Comparison of ENCODE assay signal across 16 mouse cellular contexts in the genomic region with DNA sequence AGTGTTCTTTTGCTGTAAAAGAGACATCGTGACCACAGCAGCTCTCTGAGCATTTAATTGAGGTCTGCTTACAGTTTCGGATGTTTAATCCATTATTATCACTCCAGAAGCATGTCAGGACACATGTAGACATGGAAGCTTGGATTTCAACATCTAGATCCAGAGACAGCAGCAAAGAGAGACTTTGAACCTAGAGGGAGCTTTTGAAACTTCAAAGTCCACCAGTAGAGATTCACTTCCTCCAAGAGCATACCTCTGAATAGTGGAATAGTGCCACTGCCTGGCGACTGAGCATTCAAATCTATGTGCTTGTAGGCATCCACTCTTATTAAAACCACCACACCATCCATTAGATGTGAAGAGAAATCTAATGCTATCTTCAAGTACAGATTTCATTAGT.
"Had no signal": no experiment of that assay in that cellular context is flagged by ENCODE, and none has a peak within 500 bp of the region (broad histone marks: within the 10 kb centered on the region; RNA-seq: fewer than 3 reads in every experiment).

No protein-coding gene starts in this region.

- H3K36me3 ChIP-seq: neural tube, embryonic 13.5 days; neural tube, embryonic 15.5 days; stomach, embryonic 15.5 days had no signal

- H3K27ac ChIP-seq: neural tube, embryonic 13.5 days; neural tube, embryonic 15.5 days; stomach, embryonic 15.5 days; stomach, postnatal 0 days had no signal

- H3K4me3 ChIP-seq: neural tube, embryonic 13.5 days; neural tube, embryonic 15.5 days; stomach, embryonic 15.5 days had no signal

- H3K4me2 ChIP-seq: neural tube, embryonic 13.5 days; neural tube, embryonic 15.5 days; stomach, embryonic 15.5 days had no signal

- H3K4me1 ChIP-seq: stomach, embryonic 15.5 days had no signal

- H3K9ac ChIP-seq: neural tube, embryonic 13.5 days; neural tube, embryonic 15.5 days; stomach, embryonic 15.5 days had no signal

- DNase-seq: retina, postnatal 1 day; right cerebral cortex, adult 18-20 months; right cerebral cortex, postnatal 14 days; right cerebral cortex, postnatal 25 days; right cerebral cortex, postnatal 4 days; spleen, adult 18-20 months; thymus, adult 18-20 months; thymus, adult 2 months; thymus, postnatal 14 days; thymus, postnatal 25 days; thymus, postnatal 36 days; thymus, postnatal 4 days had no signal

- H3K27me3 ChIP-seq: neural tube, embryonic 13.5 days; neural tube, embryonic 15.5 days; stomach, embryonic 15.5 days had no signal

- H3K9me3 ChIP-seq: neural tube, embryonic 13.5 days; neural tube, embryonic 15.5 days; stomach, embryonic 15.5 days had no signal
